Mouse (Mus musculus) bone marrow macrophage, adult 2 months (primary cell): ENCODE data around the gene Nectin1. TPM values are rescaled to one million over a fixed set of nuclear protein-coding genes. Genes with fewer than 3 reads are reported as not detected.
A peak's percentile ranks its signal among the peaks of the same experiment; 100 is the strongest.

ENCODE experiments used
- H3K27ac ChIP-seq: 2 replicates; pipeline ENCODE4 v1.5.1; 2012; ENCODE audit warnings: low read depth, low read length; ENCODE audit not compliant: insufficient read depth
- H3K4me1 ChIP-seq: 2 replicates; pipeline ENCODE4 v1.6.1; 2012; ENCODE audit warnings: low read length; ENCODE audit not compliant: control insufficient read depth, insufficient read depth
- H3K4me3 ChIP-seq: 2 replicates; pipeline ENCODE4 v1.5.1; 2012; ENCODE audit warnings: mild to moderate bottlenecking, low read length, moderate library complexity; ENCODE audit not compliant: insufficient read depth
- CTCF ChIP-seq: IDR thresholded peaks from 2 replicates; pipeline ENCODE4 v1.5.1; 2012; ENCODE audit warnings: low read depth, mild to moderate bottlenecking, low read length, moderate library complexity
- POLR2A ChIP-seq: IDR thresholded peaks from 2 replicates; pipeline ENCODE4 v1.6.1; 2012; ENCODE audit warnings: mild to moderate bottlenecking, low read depth, low read length, borderline replicate concordance
- polyA plus RNA-seq: library from polyadenylated mRNA; stranded (reverse); fragments of >200 nt; gene quantifications from 2 replicates; pipeline ENCODE4 v1.2.4, GENCODE M21; 2012; ENCODE audit not compliant: missing spikeins, insufficient read depth, insufficient read length

The Nectin1 gene
- polyA plus RNA-seq, 1 experiment: 12.9 TPM

- Histone ChIP-seq H3K4me1 (no peaks in the 10 kb centered on the region), H3K4me3 (no peak overlapping the region), H3K27ac (no peak overlapping the region)
- TF ChIP-seq POLR2A (no peak), CTCF (no peak)
These were observed 23.7 kb upstream of the Nectin1 start for GRCm38 (mm10) chr9:43720046-43720445.

GRCm38 (mm10) chr9:43724093-43724492 lies 19.7 kb upstream of the Nectin1 start:
- H3K4me1 ChIP-seq: peaks cover 4% of the 10 kb centered on the region
- H3K4me3 ChIP-seq: no peak overlapping the region
- TF ChIP-seq CTCF (no peak), POLR2A (no peak)
- H3K27ac ChIP-seq: no peak overlapping the region

- no peak for TF ChIP-seq CTCF
- no peak for TF ChIP-seq POLR2A
- no peak overlapping the region for H3K27ac ChIP-seq
- H3K4me3 ChIP-seq: no peak overlapping the region
- peaks cover 4% of the 10 kb centered on the region for H3K4me1 ChIP-seq
These were observed 14.1 kb upstream of the Nectin1 start for GRCm38 (mm10) chr9:43729450-43730266.

DNA sequence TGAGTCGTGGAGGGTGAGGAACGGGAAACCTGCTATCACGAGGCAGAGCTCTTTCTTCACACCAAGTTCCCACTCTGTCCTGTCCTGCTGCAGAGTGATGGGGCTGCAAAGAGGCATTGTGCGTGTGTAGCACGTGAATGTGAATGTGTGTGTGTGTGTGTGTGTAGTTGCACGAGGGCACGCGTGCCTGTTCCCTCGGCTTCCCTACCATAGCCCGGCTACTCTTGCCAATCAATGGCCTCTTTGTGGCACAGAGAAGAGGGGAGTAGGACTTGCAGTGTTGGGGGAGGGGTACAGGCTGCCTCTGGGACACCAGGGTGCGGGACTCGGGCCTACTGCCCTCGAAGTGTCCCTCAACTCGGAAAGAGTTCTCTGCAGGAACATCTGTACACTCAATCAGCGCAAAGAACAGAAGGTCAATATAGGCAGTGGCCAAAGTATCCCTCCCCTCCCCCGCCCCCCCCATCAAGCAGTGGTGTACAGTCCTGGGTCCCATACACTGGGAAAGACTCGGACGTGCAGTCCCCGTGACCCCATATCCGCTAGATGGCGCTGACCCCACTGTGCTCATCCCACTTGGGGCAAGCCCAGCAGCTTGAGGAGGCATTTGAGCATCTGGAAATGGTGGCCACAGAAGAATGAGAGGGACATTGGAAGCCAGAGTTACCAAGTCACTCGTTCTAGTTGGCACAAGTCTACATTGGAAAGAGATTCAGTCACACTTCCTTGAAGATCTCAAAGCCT lies 13.3 kb upstream of the Nectin1 start:
- Histone ChIP-seq H3K27ac (no peak overlapping the region), H3K4me1 (peaks cover 4% of the 10 kb centered on the region), H3K4me3 (no peak overlapping the region)
- peak; percentile 48 for TF ChIP-seq CTCF
- TF ChIP-seq POLR2A: no peak

- Histone ChIP-seq H3K4me3 (no peak overlapping the region), H3K27ac (no peak overlapping the region), H3K4me1 (peaks cover 4% of the 10 kb centered on the region)
- TF ChIP-seq POLR2A (no peak), CTCF (no peak)
These were observed 11.9 kb upstream of the Nectin1 start for GRCm38 (mm10) chr9:43731880-43732279.

DNA sequence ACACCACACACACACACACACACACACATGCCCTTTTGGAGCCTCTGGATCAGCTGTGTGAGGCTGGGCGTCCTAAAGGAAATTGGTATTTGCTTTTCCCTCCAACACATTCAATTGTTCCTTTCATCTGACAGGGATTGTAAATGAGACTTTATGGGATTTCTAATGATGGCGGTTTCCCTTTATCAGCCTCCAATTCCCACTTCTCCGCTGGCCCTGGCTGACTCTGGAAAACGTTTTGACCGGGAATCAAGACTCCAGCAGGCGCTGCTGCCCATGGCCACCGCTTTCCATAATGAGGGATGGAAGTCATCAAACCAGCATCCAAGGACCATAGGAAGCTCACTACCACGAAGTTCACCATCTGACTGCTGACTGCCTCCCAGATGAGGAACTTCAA lies 11.1 kb upstream of the Nectin1 start:
- no peak for TF ChIP-seq POLR2A
- Histone ChIP-seq H3K27ac (no peak overlapping the region), H3K4me1 (peaks cover 4% of the 10 kb centered on the region), H3K4me3 (no peak overlapping the region)

DNA sequence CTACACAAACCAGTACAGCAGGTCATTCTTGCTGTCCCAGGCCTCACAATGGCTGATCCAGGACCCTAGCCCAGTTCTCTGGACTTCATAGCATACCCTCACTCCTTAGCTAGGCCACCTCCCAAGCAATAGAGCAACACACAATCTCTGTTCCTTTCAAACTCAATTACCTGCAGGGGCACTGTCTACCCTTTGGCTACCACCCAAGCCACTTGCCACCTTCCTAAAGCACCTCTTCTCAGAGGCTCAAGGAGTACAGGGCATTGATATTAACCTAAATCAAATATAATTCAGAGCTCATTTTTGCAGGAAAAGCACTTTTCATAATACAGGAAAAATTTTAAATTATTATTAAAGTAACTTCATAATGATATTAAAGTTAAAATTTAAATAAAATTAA lies 8.8 kb upstream of the Nectin1 start:
- Histone ChIP-seq H3K4me1 (no peaks in the 10 kb centered on the region), H3K27ac (no peak overlapping the region), H3K4me3 (no peak overlapping the region)
- TF ChIP-seq POLR2A (no peak), CTCF (no peak)

DNA sequence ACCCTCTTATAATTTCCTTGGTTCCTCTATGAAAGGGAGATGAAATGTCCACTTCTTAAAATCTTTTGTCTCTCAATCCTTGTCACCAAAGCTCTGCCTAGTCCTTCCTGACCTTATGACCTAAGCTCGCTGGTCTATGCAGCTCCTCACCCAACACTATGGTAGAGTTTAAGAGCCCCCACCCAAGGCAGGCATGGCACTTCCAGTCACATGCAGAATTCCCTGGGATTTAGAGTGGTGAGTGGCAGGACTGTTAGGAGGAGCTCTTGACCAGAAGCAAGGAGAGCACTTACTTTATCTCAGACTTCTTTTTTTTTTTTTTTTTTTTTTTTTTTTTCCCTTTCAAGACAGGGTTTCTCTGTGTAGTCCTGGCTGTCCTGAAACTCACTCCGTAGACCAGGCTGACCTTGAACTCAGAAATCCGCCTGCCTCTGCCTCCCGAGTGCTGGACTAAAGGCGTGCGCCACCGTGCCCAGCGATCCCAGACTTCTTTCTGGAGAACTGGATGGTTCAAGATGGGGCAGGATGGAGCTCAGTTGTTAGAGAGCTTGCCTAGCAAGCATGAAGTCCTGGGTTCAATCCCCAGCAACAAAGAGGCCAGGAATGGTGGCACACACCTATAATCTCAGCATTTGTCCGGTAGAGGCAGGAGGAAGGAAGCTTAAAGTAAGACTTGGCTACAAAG lies 7.6 kb upstream of the Nectin1 start:
- no peak overlapping the region for H3K27ac ChIP-seq
- no peak overlapping the region for H3K4me3 ChIP-seq
- no peak for TF ChIP-seq CTCF
- no peak for TF ChIP-seq POLR2A
- no peaks in the 10 kb centered on the region for H3K4me1 ChIP-seq

- TF ChIP-seq POLR2A: no peak
- TF ChIP-seq CTCF: no peak
- H3K27ac ChIP-seq: no peak overlapping the region
- no peaks in the 10 kb centered on the region for H3K4me1 ChIP-seq
- no peak overlapping the region for H3K4me3 ChIP-seq
These were observed 6.5 kb upstream of the Nectin1 start for GRCm38 (mm10) chr9:43737331-43737730.
